Mouse (Mus musculus) ES-E14 (cell line): Measurements from ENCODE around the gene Tbxas1. TPM values are rescaled to one million over a fixed set of nuclear protein-coding genes. Genes with fewer than 3 reads are reported as not detected.
A peak's percentile ranks its signal among the peaks of the same experiment; 100 is the strongest.

Experiments used
- DNase-seq: peaks from one replicate; pipeline ENCODE4 v3.0.0-alpha.2; 2013; ENCODE audit warnings: low read depth, low spot score
- H3K27ac ChIP-seq: 2 replicates; pipeline ENCODE4 v1.5.1; 2012; ENCODE audit warnings: low read depth, mild to moderate bottlenecking, low read length, moderate library complexity, mixed read lengths; ENCODE audit not compliant: poor library complexity, insufficient read depth, severe bottlenecking
- H3K36me3 ChIP-seq: 2 replicates; pipeline ENCODE4 v1.6.1; 2012; ENCODE audit warnings: mild to moderate bottlenecking, low read length, moderate library complexity, mixed read lengths; ENCODE audit not compliant: control insufficient read depth, poor library complexity, insufficient read depth, severe bottlenecking
- H3K4me1 ChIP-seq, 2 experiments: fragments of 150-350 bp in 1 of 2; sonication (generic) in 1 of 2; 2 replicates each; pipeline ENCODE4 v1.6.1; 2012; ENCODE audit warnings: low read length in 2 of 2, mild to moderate bottlenecking in 1 of 2, mixed read lengths in 1 of 2; ENCODE audit not compliant: control insufficient read depth in 2 of 2, insufficient read depth in 2 of 2, poor library complexity in 1 of 2
- H3K4me3 ChIP-seq, 2 experiments: fragments of 150-350 bp in 1 of 2; sonication (generic) in 1 of 2; 2 replicates each; pipeline ENCODE4 v1.5.1; 2012; ENCODE audit warnings: low read length in 2 of 2, low read depth in 1 of 2, mild to moderate bottlenecking in 1 of 2, mixed read lengths in 1 of 2; ENCODE audit not compliant: insufficient read depth in 1 of 2, poor library complexity in 1 of 2, severe bottlenecking in 1 of 2
- H3K9ac ChIP-seq: 2 replicates; pipeline ENCODE4 v1.6.1; 2012; ENCODE audit warnings: low read depth, mild to moderate bottlenecking, low read length, mixed read lengths; ENCODE audit not compliant: poor library complexity, insufficient read depth, severe bottlenecking
- H3K9me3 ChIP-seq: fragments of 150-350 bp; sonication (generic); 2 replicates; pipeline ENCODE4 v1.6.1; 2012; ENCODE audit warnings: low read depth, mild to moderate bottlenecking, low read length; ENCODE audit not compliant: control insufficient read depth, insufficient read depth
- CHD2 ChIP-seq: IDR thresholded peaks from 2 replicates; pipeline ENCODE4 v1.6.1; 2014; ENCODE audit warnings: mild to moderate bottlenecking, low read depth, low read length, inconsistent platforms
- HCFC1 ChIP-seq: IDR thresholded peaks from 2 replicates; pipeline ENCODE4 v1.6.1; 2012; ENCODE audit warnings: low read length, inconsistent platforms, borderline replicate concordance; ENCODE audit not compliant: insufficient read depth
- MAFK ChIP-seq: IDR thresholded peaks from 2 replicates; pipeline ENCODE4 v1.6.1; 2014; ENCODE audit warnings: mild to moderate bottlenecking, low read depth, low read length, inconsistent platforms; ENCODE audit not compliant: insufficient read depth
- ZC3H11A ChIP-seq: IDR thresholded peaks from 2 replicates; pipeline ENCODE4 v1.6.1; 2012; ENCODE audit warnings: low read depth, mild to moderate bottlenecking, inconsistent platforms, low read length, borderline replicate concordance
- ZNF384 ChIP-seq: IDR thresholded peaks from 2 replicates; pipeline ENCODE4 v1.6.1; 2012; ENCODE audit warnings: low read depth, low read length, inconsistent platforms
- in situ Hi-C, 2 experiments: fragments of 600-800 bp; cut with MboI; formaldehyde crosslinking; loops; one replicate each; pipeline ENCODE4 v1.15.1; 2025; ENCODE audit warnings: low sequenced_read_pairs in 2 of 2, inconsistent platforms in 1 of 2; ENCODE audit not compliant: unreplicated experiment in 2 of 2
- total RNA-seq: library from RNA; depleted of rRNA; stranded (reverse); fragments of 300-350 nt; gene quantifications from 2 replicates; pipeline ENCODE4 v1.2.3, GENCODE M21; 2012

Tbxas1 gene
- total RNA-seq, 1 experiment: not detected

- Histone ChIP-seq H3K4me3 (no peak overlapping the region), H3K36me3 (no peaks in the 10 kb centered on the region), H3K9ac (no peak overlapping the region), H3K27ac (no peak overlapping the region), H3K4me1 (no peaks in the 10 kb centered on the region), H3K9me3 (no peaks in the 10 kb centered on the region)
- no peak for DNase-seq
- TF ChIP-seq CHD2: no peak
- TF ChIP-seq ZC3H11A: no peak
- TF ChIP-seq HCFC1: no peak
- TF ChIP-seq ZNF384: no peak
- TF ChIP-seq MAFK: no peak
- in situ Hi-C loops: no loop called here
These were observed 132.9 kb downstream of the Tbxas1 start for GRCm38 (mm10) chr6:39008116-39008515.

- Histone ChIP-seq H3K36me3 (no peaks in the 10 kb centered on the region), H3K27ac (no peak overlapping the region), H3K9ac (no peak overlapping the region), H3K4me3 (no peak overlapping the region), H3K4me1 (no peaks in the 10 kb centered on the region), H3K9me3 (no peaks in the 10 kb centered on the region)
- DNase-seq: no peak
- in situ Hi-C loops: no loop called here
- TF ChIP-seq HCFC1: no peak
- TF ChIP-seq ZC3H11A: no peak
- no peak for TF ChIP-seq CHD2
- TF ChIP-seq ZNF384: no peak
- TF ChIP-seq MAFK: no peak
These were observed 138.0 kb downstream of the Tbxas1 start for GRCm38 (mm10) chr6:39013034-39013832.

- no peak overlapping the region for H3K4me3 ChIP-seq
- H3K9me3 ChIP-seq: no peaks in the 10 kb centered on the region
- no peak overlapping the region; the same call in 1 of the 2 replicates for H3K27ac ChIP-seq
- H3K36me3 ChIP-seq: no peaks in the 10 kb centered on the region
- no peaks in the 10 kb centered on the region for H3K4me1 ChIP-seq
- no peak overlapping the region for H3K9ac ChIP-seq
- TF ChIP-seq ZNF384: no peak
- TF ChIP-seq CHD2: no peak
- TF ChIP-seq ZC3H11A: no peak
- no peak for TF ChIP-seq HCFC1
- TF ChIP-seq MAFK: no peak
- in situ Hi-C loops: no loop called here
- DNase-seq: no peak
These were observed 142.7 kb downstream of the Tbxas1 start for GRCm38 (mm10) chr6:39017942-39018341.

- no peak overlapping the region for H3K9ac ChIP-seq
- H3K36me3 ChIP-seq: no peaks in the 10 kb centered on the region
- in situ Hi-C loops: no loop called here
- peak; percentile 16 for DNase-seq
- TF ChIP-seq ZC3H11A (peak; percentile 66; the same call in 1 of the 2 replicates), HCFC1 (no peak)
- H3K4me3 ChIP-seq: no peak overlapping the region
- H3K4me1 ChIP-seq: no peaks in the 10 kb centered on the region
- no peaks in the 10 kb centered on the region for H3K9me3 ChIP-seq
- H3K27ac ChIP-seq: no peak overlapping the region
These were observed 143.6 kb downstream of the Tbxas1 start for GRCm38 (mm10) chr6:39018805-39019204.

GRCm38 (mm10) chr6:39019219-39019618, 144.0 kb downstream of the Tbxas1 start:
- no peak for DNase-seq

More at GRCm38 (mm10) chr6:39019219-39019618, 144.0 kb downstream of the Tbxas1 start:
- Histone ChIP-seq H3K4me1 (no peaks in the 10 kb centered on the region), H3K4me3 (no peak overlapping the region), H3K9me3 (no peaks in the 10 kb centered on the region), H3K36me3 (no peaks in the 10 kb centered on the region), H3K27ac (no peak overlapping the region), H3K9ac (no peak overlapping the region)
- TF ChIP-seq CHD2 (no peak), HCFC1 (no peak), ZNF384 (no peak), ZC3H11A (no peak), MAFK (no peak)
- in situ Hi-C loops: no loop called here
